Mouse (Mus musculus) Muller cell, postnatal 12 days (primary cell): Measurements from ENCODE around the gene Pilrb2.

ENCODE experiments used
- DNase-seq: peaks from one replicate; pipeline ENCODE4 v3.0.0-alpha.2; 2015; ENCODE audit errors: inconsistent ontology term

Pilrb2 gene

GRCm38 (mm10) chr5:137833500-137833899 lies 38.1 kb downstream of the Pilrb2 start:
- DNase-seq = no peak

- DNase-seq = no peak
Measured at GRCm38 (mm10) chr5:137831506-137831905, 40.1 kb downstream of the Pilrb2 start.

- no peak for DNase-seq
Measured at GRCm38 (mm10) chr5:137831106-137831505, 40.5 kb downstream of the Pilrb2 start.

- no peak for DNase-seq
Measured at GRCm38 (mm10) chr5:137830238-137830637, 41.4 kb downstream of the Pilrb2 start.

GRCm38 (mm10) chr5:137828694-137829093 lies 42.9 kb downstream of the Pilrb2 start:
- no peak for DNase-seq

- DNase-seq = no peak
Measured at GRCm38 (mm10) chr5:137826421-137826820, 45.2 kb downstream of the Pilrb2 start.

- no peak for DNase-seq
Measured at GRCm38 (mm10) chr5:137825971-137826370, 45.6 kb downstream of the Pilrb2 start.

GRCm38 (mm10) chr5:137825030-137825429 lies 46.6 kb downstream of the Pilrb2 start:
- no peak for DNase-seq

GRCm38 (mm10) chr5:137823455-137824045 lies 48.1 kb downstream of the Pilrb2 start:
- DNase-seq = no peak

- no peak for DNase-seq
Measured at GRCm38 (mm10) chr5:137822602-137823001, 49.0 kb downstream of the Pilrb2 start.

- DNase-seq = no peak
Measured at GRCm38 (mm10) chr5:137822126-137822525, 49.5 kb downstream of the Pilrb2 start.

GRCm38 (mm10) chr5:137817466-137818222 lies 54.0 kb downstream of the Pilrb2 start:
- no peak for DNase-seq
